Comparison of ENCODE assay signal across 1 mouse cellular context in genomic region chr13:24799925-24800673, GRCm38 (mm10).
A peak's percentile ranks its signal among the peaks of the same experiment; 100 is the strongest.
TF ChIP-seq lines count a peak whose summit lies in the region.

No protein-coding gene starts in this region.

TF ChIP-seq in CH12.LX, 34 proteins besides CTCF, POLR2A, EP300 and RAD21 (continued from another document):
- TF ChIP-seq UBTF (IDR thresholded peaks at IDR 0.05; ENCODE audit: low read depth, low read length) (0 out of 2 replicates have a peak, but pooled peaks have one; percentile 42), ZNF384 (IDR thresholded peaks at IDR 0.05; ENCODE audit: low read depth, low read length) (no peak), MEF2A (IDR thresholded peaks at IDR 0.05; ENCODE audit: borderline replicate concordance, low read depth, low read length) (no peak), TCF12 (IDR thresholded peaks at IDR 0.05; ENCODE audit: low read depth, low read length) (no peak), HCFC1 (IDR thresholded peaks at IDR 0.05; ENCODE audit: low read depth, low read length) (no peak), SMC3 (IDR thresholded peaks at IDR 0.05; ENCODE audit: low read depth, low read length) (no peak), CHD2 (IDR thresholded peaks at IDR 0.05; ENCODE audit: low read length) (peak; percentile 48; the same call in 1 of the 2 replicates), MAX (IDR thresholded peaks at IDR 0.05; ENCODE audit: low read length) (no peak), ELF1 (IDR thresholded peaks at IDR 0.05; ENCODE audit: low read depth, low read length) (peak; percentile 73), MAFK (IDR thresholded peaks at IDR 0.05; ENCODE audit: insufficient replicate concordance, low read length) (no peak), ZC3H11A (IDR thresholded peaks at IDR 0.05; ENCODE audit: low read depth, low read length) (no peak), BHLHE40 (IDR thresholded peaks at IDR 0.05; ENCODE audit: low read depth, low read length) (no peak), GABPA (IDR thresholded peaks at IDR 0.05; ENCODE audit: insufficient replicate concordance, low read depth, low read length) (no peak), KAT2A (IDR thresholded peaks at IDR 0.05; ENCODE audit: insufficient replicate concordance, low read length) (no peak), RCOR1 (conservative IDR thresholded peaks at IDR 0.05; ENCODE audit: low read depth, low read length) (0 out of 2 replicates have a peak, but pooled peaks have one; percentile 6), IRF4 (IDR thresholded peaks at IDR 0.05; ENCODE audit: low read depth, low read length) (no peak), USF1 (IDR thresholded peaks at IDR 0.05; ENCODE audit: low read depth, low read length) (no peak), JUND (conservative IDR thresholded peaks at IDR 0.05; ENCODE audit: low read depth, low read length) (no peak), ZMIZ1 (IDR thresholded peaks at IDR 0.05; ENCODE audit: low read depth, low read length) (peak; percentile 45; the same call in 1 of the 2 replicates), CHD1 (IDR thresholded peaks at IDR 0.05; ENCODE audit: low read depth, low read length) (0 out of 2 replicates have a peak, but pooled peaks have one; percentile 48), TBP (conservative IDR thresholded peaks at IDR 0.05; ENCODE audit: low read depth, low read length) (no peak)
